Mouse (Mus musculus) G1E-ER4 (cell line): ENCODE measurements around the gene Fads3. TPM values are rescaled to one million over a fixed set of nuclear protein-coding genes. Genes with fewer than 3 reads are reported as not detected.

Source experiments
- GATA1 ChIP-seq: IDR thresholded peaks from one replicate; pipeline ENCODE4 v1.8.0; 2012; ENCODE audit warnings: low read length, inconsistent platforms
- polyA plus RNA-seq: library from polyadenylated mRNA; stranded (reverse); fragments of >175 nt; gene quantifications from 2 replicates; pipeline ENCODE4 v1.2.3, GENCODE M21; 2012

Gene Fads3
- polyA plus RNA-seq, 1 experiment = 46.4 TPM

- TF ChIP-seq GATA1 = no peak
Observed at GRCm38 (mm10) chr19:10066502-10066901, 25.1 kb downstream of the Fads3 start.

GRCm38 (mm10) chr19:10067701-10068100 is 26.3 kb downstream of the Fads3 start:
- TF ChIP-seq GATA1 = no peak

DNA sequence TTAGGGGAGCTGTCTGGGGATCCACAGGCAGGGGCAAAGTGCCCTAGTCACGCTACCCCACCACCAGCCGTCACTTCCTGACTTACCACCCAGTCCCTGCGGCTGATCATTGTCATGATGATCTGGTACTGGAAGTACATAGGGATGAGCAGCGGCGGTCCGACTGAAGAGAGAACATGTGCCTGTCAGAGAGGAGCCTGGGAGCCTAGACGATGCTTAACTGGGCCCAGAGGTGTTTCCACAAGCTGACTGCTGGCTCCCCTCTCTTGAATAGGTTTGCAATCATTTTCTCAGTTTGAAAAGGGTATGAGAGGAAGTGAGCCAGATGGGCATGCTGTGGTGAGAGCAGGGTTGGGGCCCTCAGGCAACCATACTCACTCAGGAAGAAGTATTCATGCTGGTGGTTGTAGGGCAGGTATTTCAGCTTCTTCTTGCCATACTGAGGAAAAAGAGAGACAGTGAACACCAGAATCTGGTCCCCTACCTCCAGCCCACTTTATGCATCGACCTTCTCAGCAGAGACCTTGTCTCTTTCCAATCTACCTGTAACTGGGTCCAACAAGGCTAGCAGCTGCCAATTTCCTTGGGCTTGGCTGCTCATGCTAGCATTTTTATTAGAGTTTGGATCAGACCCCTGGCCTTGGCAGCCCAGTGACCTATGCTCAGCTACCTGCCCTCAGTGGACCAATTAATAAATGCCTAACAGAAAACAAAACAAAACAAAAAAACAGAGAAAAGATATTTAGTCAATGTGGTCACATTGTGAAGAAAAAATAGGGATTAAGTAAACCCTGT is 29.0 kb downstream of the Fads3 start:
- no peak for TF ChIP-seq GATA1

DNA sequence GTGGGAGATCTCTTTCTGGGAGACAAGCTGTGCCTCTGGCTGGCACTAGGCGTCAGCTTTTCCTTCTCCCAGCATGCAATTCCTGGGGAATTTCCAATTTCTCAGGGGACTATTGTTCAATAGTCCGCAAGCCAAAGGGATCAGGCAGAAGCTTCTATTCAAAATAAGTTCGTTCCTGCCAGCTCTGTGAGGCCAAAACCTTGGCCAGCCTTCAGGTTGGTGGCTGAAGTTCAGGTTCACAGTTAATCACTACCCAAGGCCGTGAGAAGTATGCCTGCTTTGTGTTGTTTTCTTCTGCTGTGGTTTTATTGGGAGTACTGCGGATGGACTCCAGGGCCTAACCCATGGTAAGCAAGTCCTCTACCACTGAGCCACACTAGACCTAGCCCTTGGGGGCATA is 29.8 kb downstream of the Fads3 start:
- TF ChIP-seq GATA1 = no peak

- TF ChIP-seq GATA1 = no peak
Observed at GRCm38 (mm10) chr19:10071892-10072291, 30.5 kb downstream of the Fads3 start.

DNA sequence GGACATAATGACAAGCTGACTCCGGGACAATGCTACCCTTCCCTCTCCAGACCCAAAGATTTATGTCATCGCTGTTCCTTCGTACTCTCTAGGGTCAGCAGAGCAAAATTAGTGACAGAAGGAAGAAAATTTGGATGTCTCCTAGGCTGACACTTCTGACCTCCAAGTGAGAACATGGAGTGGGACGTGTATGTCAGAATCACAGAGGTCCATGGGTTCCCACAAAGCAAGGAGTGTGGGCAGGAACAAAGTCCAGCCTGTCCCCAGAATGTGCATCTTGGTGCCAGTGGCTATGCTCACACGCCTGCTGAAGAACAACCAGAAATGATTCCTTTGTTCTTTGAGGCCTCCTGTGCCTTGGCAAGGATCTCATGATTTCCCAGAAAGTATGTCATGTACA is 31.8 kb downstream of the Fads3 start:
- TF ChIP-seq GATA1 = no peak

- TF ChIP-seq GATA1 = no peak
Observed at GRCm38 (mm10) chr19:10078392-10078791, 37.0 kb downstream of the Fads3 start.

DNA sequence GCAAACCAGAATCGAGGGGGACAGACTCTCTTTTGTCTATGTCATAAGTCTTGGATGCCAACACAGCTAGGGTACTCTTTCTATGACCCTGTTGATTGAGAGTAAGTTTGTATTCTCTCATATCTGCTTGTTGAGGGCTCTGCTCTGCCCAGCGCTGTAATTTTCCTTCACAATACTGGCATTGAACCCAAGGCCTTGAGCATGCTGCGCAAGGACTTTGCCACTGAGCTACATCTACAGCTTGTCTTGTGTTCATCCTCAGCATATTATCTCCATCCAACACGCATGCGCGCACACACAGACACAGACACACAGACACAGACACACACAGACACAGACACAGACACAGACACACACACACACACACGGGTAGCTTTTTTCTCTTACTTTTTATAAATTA is 39.0 kb downstream of the Fads3 start:
- no peak for TF ChIP-seq GATA1

- no peak for TF ChIP-seq GATA1
Observed at GRCm38 (mm10) chr19:10082105-10082504, 40.7 kb downstream of the Fads3 start.

- TF ChIP-seq GATA1 = no peak
Observed at GRCm38 (mm10) chr19:10085454-10085853, 44.1 kb downstream of the Fads3 start.

DNA sequence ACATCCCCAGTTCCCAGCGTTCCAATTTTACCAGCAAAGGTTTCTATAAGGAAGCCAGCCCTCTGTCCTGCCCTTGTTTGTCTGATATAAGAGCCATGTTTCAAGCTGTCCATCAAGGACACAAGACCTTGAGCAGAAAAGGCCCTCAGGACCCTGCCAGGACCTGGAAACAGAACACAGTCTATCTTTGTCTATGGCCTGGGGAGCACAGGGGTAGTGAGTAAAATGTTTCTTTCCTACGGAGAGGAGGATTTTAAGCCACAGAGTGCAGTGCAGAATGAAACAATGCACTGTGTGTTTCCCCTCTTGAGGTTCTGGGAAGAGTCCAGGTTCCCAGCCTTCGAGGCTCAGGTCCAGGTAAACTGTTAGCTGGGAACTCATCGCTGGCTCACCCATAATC is 45.6 kb downstream of the Fads3 start:
- TF ChIP-seq GATA1 = no peak

- TF ChIP-seq GATA1 = no peak
Observed at GRCm38 (mm10) chr19:10093829-10094228, 52.5 kb downstream of the Fads3 start.

DNA sequence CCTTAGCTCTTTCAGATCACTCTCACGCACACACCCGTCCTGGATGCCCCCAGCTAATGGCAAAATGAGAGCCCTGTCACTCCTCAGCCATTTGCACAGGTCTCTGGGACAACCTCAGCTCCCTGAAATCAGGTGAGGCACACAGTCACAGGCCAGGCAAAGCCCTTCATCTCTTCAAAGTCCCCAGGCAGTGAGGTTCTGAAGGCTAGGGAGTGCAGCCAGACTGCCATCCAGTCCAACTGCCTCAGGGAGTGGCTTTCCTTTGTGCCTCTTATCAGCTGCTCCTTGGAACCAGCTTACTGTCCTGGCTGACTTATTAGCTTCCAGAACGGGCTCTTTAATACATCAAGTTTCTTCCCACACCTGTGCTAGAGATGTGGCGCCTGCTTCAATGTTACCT is 53.3 kb downstream of the Fads3 start:
- no peak for TF ChIP-seq GATA1

- TF ChIP-seq GATA1 = no peak
Observed at GRCm38 (mm10) chr19:10096371-10096876, 55.1 kb downstream of the Fads3 start.

- no peak for TF ChIP-seq GATA1
Observed at GRCm38 (mm10) chr19:10097826-10098225, 56.5 kb downstream of the Fads3 start.

- no peak for TF ChIP-seq GATA1
Observed at GRCm38 (mm10) chr19:10100631-10101071, 59.3 kb downstream of the Fads3 start.

- TF ChIP-seq GATA1 = no peak
Observed at GRCm38 (mm10) chr19:10101341-10102053, 60.1 kb downstream of the Fads3 start, which contains the start of gene Fads2. TSS of gene Fads2 (minus strand) at chr19:10101746.
